Mouse (Mus musculus) cerebellum, postnatal 36 days (tissue): ENCODE measurements around the gene Col18a1.

Experiments used
- DNase-seq, 2 experiments: peaks; one replicate each; pipeline ENCODE4 v3.0.0; 2021 to 2022; ENCODE audit warnings: mixed read lengths in 2 of 2

The Col18a1 gene

GRCm38 (mm10) chr10:77056768-77057167, 109.6 kb downstream of the Col18a1 start:
- no peak for DNase-seq

DNA sequence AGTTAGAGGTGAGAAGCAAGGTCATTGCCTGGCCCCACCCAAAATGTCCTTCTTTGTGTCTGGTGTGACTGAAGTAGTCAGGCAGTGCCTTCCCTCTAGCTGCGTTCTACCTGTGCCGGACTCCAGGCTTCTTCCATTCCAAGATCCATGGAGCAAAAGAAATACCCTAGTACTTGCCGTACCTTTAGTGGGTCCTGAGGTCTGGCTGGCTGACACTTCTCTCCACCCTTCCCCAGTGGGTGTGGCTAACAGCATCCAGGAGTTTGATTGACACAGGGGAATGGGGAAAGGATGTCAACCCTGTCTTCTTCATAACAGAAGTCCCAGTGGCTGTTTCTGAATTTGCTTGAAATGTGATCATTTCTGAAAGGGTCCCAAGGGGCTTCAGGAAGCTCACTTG, 117.7 kb downstream of the Col18a1 start:
- no peak for DNase-seq

DNA sequence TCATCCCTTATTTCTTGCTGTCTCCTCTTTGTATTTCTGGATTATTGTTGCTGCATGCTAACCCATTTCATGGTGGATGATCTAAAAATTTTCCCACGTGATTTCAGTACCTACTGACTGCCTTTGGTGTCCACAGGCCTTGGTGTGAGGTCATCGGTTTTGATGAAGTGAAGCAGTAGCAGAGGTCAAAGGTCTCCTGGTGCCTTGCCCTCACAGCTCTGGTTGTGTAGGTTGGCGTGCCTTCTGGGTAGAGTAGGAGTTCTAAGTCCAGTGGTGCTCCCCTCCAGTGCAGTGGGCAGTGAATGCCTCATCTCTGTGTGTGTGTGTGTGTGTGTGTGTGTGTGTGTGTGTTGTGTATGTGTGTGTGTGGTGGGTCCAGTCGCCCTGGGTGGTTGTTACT, 118.2 kb downstream of the Col18a1 start:
- no peak for DNase-seq

GRCm38 (mm10) chr10:77038579-77039174, 127.7 kb downstream of the Col18a1 start:
- no peak for DNase-seq

GRCm38 (mm10) chr10:77035487-77035886, 130.9 kb downstream of the Col18a1 start:
- no peak for DNase-seq

DNA sequence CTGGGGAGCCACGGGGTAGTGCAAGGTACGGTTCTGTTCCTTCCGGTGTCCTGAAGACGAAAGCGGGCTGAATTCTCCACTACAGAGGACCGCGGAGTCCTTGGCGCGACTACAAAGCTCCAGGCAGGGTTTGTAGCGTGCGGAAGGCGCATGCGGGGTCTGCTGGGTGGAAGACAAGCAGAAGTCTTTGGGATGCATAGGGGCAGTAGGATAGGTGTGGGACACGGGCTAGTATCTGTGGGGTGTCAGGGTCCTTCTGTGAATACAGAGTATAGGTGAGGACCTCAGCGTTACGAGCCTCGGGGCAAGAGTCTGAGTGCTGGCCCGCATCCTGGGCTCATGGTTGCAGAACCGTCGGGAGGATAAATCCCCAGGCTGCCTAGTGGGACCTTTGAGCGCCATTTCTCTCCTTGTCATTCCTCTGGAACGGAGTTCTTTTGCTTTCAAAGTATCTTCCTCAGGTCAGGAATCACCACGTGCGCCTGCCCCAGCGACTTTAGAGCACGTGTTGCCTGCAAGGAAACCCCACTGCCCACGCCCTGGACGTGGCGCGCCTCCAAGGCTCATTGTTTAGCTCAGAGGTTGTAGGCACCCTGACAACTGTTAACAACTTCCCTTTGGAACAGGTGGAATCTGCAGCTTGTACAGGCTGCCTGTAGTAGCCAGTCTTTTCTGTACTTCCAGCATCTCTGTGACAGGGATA, 132.9 kb downstream of the Col18a1 start:
- peak; percentile 57 to 62 for DNase-seq

GRCm38 (mm10) chr10:77032591-77033322, 133.6 kb downstream of the Col18a1 start:
- peak; percentile 95 to 96 for DNase-seq

- no peak for DNase-seq
Observed at GRCm38 (mm10) chr10:77031768-77032375, 134.5 kb downstream of the Col18a1 start, which contains the start of gene Slc19a1. Gene Slc19a1 (plus strand): TSS chr10:77032241.

- DNase-seq: no peak
Observed at GRCm38 (mm10) chr10:77030666-77031065, 135.7 kb downstream of the Col18a1 start.

GRCm38 (mm10) chr10:77029761-77030160, 136.6 kb downstream of the Col18a1 start:
- no peak for DNase-seq

DNA sequence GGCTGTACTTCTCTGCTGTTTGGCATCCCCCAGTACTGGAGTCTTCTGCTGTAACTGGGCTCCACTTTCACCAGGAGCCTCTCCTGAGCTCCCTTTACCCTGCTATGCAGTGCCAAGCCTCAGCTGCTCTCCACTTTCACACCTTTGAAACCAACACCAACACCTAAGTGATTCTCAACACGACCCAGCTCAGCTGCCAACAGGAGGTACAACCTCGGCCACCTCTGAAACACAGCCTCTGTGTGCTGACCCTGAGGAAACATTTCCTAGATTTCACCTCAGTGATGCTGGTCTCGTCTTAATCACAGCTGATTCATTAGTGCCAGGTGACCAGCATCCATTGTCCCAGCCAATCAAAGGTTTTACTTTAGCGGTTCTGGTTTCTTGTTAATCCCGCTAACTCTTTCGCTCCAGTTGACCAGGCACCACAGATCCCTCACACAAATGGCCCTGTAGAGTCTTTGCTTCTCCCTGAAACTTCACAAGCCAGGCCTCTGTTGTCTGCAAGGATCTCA, 137.5 kb downstream of the Col18a1 start:
- DNase-seq: no peak

GRCm38 (mm10) chr10:77026944-77027343, 139.4 kb downstream of the Col18a1 start:
- DNase-seq: no peak

DNA sequence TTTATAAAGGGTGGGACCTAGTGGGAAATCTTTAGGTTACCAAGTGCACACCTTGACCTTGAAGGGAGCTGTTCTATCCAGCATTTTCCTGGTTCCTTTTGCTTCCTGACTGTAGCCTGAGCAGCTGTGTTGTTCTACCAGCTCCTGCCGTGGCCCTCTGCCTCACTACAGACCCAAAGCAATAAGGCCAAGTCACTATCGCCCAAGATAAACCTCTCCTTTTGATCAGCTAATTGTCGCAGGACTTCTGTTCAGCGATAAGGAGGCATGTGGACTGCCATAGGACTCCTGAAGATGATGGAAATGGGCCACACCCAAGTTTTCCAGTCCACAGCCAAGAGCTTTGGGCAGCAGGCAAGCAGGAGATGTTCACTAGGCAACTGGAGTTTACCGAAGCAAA, 142.1 kb downstream of the Col18a1 start:
- no peak for DNase-seq

GRCm38 (mm10) chr10:77022301-77023130, 143.8 kb downstream of the Col18a1 start:
- no peak for DNase-seq

GRCm38 (mm10) chr10:77021399-77022052, 144.8 kb downstream of the Col18a1 start:
- DNase-seq: peak; percentile 84 to 88

DNA sequence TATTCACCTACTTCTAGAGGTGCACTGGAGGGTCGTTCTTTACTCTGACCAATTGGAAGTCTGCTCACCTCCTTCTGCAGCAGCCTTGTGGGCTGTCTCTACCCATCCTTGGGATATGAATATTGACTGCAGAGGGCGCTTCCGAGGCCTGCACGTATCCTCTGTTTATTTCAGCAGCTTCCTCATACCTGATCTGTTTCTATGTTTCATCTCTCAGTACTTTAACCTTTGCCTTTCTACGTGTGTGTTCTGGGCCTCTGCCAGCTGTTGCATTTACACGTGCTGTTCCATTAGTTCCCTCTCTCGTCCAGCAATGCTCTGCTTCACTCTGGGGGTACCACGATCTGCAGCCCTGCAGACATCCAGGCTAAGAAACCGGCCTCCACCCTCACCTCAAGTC, 148.7 kb downstream of the Col18a1 start:
- DNase-seq: no peak

- DNase-seq: no peak
Observed at GRCm38 (mm10) chr10:77017061-77017460, 149.3 kb downstream of the Col18a1 start.

DNA sequence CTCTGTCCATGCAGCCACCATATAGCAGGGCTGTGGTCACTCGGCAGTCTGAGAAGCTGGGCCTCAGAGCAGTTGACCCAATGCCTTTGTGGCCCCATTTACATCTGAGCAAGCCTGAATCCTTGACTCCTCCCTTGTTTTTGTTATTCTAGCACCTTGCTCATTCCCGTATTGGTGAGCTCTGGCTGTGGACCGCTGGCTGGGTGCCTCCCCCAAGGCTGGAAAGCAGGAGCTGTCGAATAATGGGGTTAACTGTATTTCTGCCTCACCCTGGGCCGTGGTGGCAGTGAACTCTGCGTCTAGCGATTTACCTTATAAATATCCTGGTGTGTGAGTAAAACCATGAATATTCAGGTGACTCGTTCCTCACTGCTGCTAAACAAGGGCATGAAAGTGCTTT, 149.8 kb downstream of the Col18a1 start:
- DNase-seq: no peak

DNA sequence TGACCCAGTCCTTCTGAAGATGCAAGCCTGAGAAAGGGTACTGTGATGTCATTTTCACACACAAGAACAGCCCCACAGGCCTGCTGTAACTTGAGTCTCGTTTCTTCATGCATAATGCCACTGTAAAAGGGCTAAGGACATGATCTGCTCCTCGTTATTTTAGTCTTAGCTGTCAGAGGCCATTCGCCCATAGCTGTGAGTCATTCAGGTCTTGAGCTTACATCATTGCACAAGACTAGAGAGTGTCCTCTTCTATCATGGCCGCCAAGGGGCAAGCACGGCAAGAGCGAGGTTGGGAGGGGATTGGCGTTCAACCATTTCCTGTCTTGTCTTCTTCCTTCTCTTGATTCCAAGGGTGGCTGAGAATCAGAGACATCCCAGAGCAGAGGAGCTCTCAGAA, 150.3 kb downstream of the Col18a1 start:
- DNase-seq: no peak

- no peak for DNase-seq
Observed at GRCm38 (mm10) chr10:77011681-77012080, 154.7 kb downstream of the Col18a1 start.

DNA sequence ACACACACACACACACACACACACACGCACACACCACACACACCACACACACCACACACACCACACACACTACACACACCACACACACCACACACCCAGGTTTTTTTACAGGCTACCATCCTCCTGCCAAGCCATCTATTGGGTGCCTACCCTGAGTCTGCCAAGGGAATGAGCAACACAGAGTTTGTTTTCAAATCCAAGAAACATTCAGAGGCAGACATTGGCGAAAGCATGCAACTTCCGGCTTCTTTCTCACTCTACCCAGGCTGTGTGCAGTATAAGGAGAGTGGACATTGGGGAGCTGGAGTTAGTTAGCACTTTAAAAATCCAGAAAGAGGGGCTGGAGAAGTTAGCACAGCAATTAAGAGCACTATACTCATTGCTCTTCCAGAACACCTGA, 157.7 kb downstream of the Col18a1 start:
- DNase-seq: peak in 1 of 2 experiments; percentile 26

DNA sequence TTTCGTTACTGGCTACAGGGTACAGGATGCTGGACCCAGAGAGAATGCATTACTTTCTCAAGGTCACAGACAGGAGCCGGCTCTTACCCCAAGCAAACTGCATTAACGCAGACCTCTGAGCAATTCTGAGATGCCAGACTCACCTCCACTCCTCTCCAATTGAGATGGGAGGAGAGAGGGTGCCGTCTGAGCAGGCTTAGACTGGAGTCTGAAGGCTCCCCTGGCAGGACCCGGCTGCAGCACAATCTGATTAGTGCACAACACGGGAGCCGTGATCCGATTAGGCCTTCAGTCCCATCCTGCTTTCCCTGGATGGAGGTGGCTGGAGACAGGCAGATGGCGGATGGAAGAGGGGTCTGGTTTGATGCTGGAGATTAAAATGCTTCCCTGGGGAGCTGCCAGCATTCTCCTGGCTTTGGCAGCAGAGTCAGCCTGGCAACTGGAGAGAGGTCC, 158.2 kb downstream of the Col18a1 start:
- peak; percentile 78 to 83 for DNase-seq
